Mouse (Mus musculus): ENCODE results near the gene Cntfr.

DNA sequence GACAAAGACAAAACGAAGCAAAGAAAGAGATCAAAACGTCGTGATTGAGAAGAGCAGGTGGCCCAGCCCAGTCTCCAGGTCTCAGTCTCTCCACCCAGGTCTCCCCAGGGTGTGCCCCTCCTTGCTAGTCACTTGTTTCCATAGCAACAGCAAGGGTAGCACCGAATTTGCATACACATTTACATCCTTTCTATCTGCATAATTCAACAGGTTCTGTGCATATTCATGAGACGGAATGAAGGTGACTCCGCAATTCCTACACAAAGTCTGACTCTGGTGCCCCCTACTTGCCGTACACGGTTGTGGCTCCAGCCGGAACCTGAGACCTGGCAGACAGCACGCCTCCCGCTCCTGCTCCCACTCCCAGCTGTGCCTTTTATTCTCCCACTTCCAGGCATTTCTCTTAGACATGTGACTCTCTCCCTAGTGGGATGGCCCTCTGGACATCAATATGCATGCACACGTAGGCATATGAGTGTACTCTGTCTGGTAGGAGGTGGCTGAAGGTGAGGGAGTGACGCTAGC, 10.2 kb upstream of the Cntfr start:
- TF ChIP-seq POLR2A (IDR thresholded peaks at IDR 0.05; ENCODE audit: low read depth, low read length) = no peak
- TF ChIP-seq CTCF (IDR thresholded peaks at IDR 0.05; ENCODE audit: extremely low read depth, insufficient read depth, insufficient read length, insufficient replicate concordance) = peak; percentile 48; the same call in 1 of the 2 replicates
